Mouse (Mus musculus) CH12.LX (cell line): ENCODE measurements around the gene Ptbp3. TPM values are rescaled to one million over a fixed set of nuclear protein-coding genes. Genes with fewer than 3 reads are reported as not detected.

ENCODE experiments used
- DNase-seq: peaks from one replicate; pipeline ENCODE4 v3.0.0-alpha.2; 2013; ENCODE audit errors: extremely low read depth
- H3K27ac ChIP-seq: 2 replicates; pipeline ENCODE4 v1.5.1; 2012; ENCODE audit warnings: low read depth, mild to moderate bottlenecking, control low read depth, moderate library complexity; ENCODE audit not compliant: insufficient read depth
- H3K27me3 ChIP-seq: replicated peaks from 2 replicates; pipeline ENCODE3; 2012; ENCODE audit warnings: inconsistent platforms
- H3K36me3 ChIP-seq, 2 experiments: replicated peaks in 1 of 2; 2 replicates each; pipeline versions ENCODE3 to v1.6.1; 2012; ENCODE audit warnings: inconsistent platforms in 1 of 2, low read length in 1 of 2, mild to moderate bottlenecking in 1 of 2, mixed read lengths in 1 of 2, moderate library complexity in 1 of 2; ENCODE audit not compliant: control insufficient read depth in 1 of 2, insufficient read depth in 1 of 2
- H3K4me1 ChIP-seq, 2 experiments: 2 replicates each; pipeline ENCODE4 v1.6.1; 2012; ENCODE audit warnings: inconsistent platforms in 1 of 2, moderate library complexity in 1 of 2; ENCODE audit not compliant: insufficient read depth in 2 of 2, control insufficient read depth in 1 of 2
- H3K4me2 ChIP-seq: 2 replicates; pipeline ENCODE4 v1.6.1; 2012; ENCODE audit warnings: low read depth, mild to moderate bottlenecking, control low read depth; ENCODE audit not compliant: poor library complexity, insufficient read depth, severe bottlenecking
- H3K4me3 ChIP-seq, 3 experiments: fragments of 150-350 bp in 1 of 3; sonication (generic) in 1 of 3; replicated peaks in 1 of 3; 2 replicates each; pipeline versions ENCODE3 to v1.5.1; 2011 to 2012; ENCODE audit warnings: low read depth in 2 of 3, low read length in 2 of 3, mild to moderate bottlenecking in 2 of 3, moderate library complexity in 2 of 3, control low read depth in 1 of 3, improper control_type of control experiment in 1 of 3, inconsistent platforms in 1 of 3, mixed read lengths in 1 of 3; ENCODE audit not compliant: poor library complexity in 1 of 3
- H3K79me2 ChIP-seq: replicated peaks from 2 replicates; pipeline ENCODE4 v1.6.1; 2012; ENCODE audit warnings: mild to moderate bottlenecking, moderate library complexity; ENCODE audit not compliant: control insufficient read depth, poor library complexity, insufficient read depth, severe bottlenecking; ENCODE audit errors: extremely low read depth
- H3K9ac ChIP-seq: 2 replicates; pipeline ENCODE4 v1.6.1; 2012; ENCODE audit warnings: low read depth, mild to moderate bottlenecking, control low read depth, moderate library complexity; ENCODE audit not compliant: insufficient read depth
- H3K9me3 ChIP-seq: replicated peaks from 2 replicates; pipeline ENCODE3; 2012; ENCODE audit warnings: low read length, inconsistent platforms, mixed read lengths
- CTCF ChIP-seq, 2 experiments: IDR thresholded peaks in 1 of 2; conservative IDR thresholded peaks in 1 of 2; 2 replicates each; pipeline ENCODE4 v1.5.1; 2011 to 2012; ENCODE audit warnings: low read depth in 2 of 2, low read length in 2 of 2, improper control_type of control experiment in 1 of 2, inconsistent platforms in 1 of 2, mild to moderate bottlenecking in 1 of 2, moderate library complexity in 1 of 2
- E2F4 ChIP-seq: IDR thresholded peaks from 2 replicates; pipeline ENCODE4 v1.6.1; 2011; ENCODE audit warnings: low read depth, low read length, improper control_type of control experiment; ENCODE audit not compliant: insufficient replicate concordance
- EP300 ChIP-seq: IDR thresholded peaks from 2 replicates; pipeline ENCODE4 v1.6.1; 2011; ENCODE audit warnings: low read length, improper control_type of control experiment
- ETS1 ChIP-seq: conservative IDR thresholded peaks from 2 replicates; pipeline ENCODE4 v1.6.1; 2012; ENCODE audit warnings: low read depth, mild to moderate bottlenecking, inconsistent platforms, low read length, improper control_type of control experiment, moderate library complexity
- GABPA ChIP-seq: IDR thresholded peaks from 2 replicates; pipeline ENCODE4 v1.6.1; 2012; ENCODE audit warnings: low read depth, low read length, improper control_type of control experiment, inconsistent platforms; ENCODE audit not compliant: insufficient replicate concordance
- HCFC1 ChIP-seq: IDR thresholded peaks from 2 replicates; pipeline ENCODE4 v1.6.1; 2012; ENCODE audit warnings: low read depth, mild to moderate bottlenecking, inconsistent platforms, low read length, improper control_type of control experiment
- IRF4 ChIP-seq: IDR thresholded peaks from 2 replicates; pipeline ENCODE4 v1.6.1; 2014; ENCODE audit warnings: low read depth, mild to moderate bottlenecking, inconsistent platforms, low read length, improper control_type of control experiment
- JUN ChIP-seq: IDR thresholded peaks from 2 replicates; pipeline ENCODE4 v1.6.1; 2011; ENCODE audit warnings: low read depth, mild to moderate bottlenecking, low read length, improper control_type of control experiment, moderate library complexity; ENCODE audit not compliant: insufficient read depth
- JUND ChIP-seq: conservative IDR thresholded peaks from 2 replicates; pipeline ENCODE4 v1.6.1; 2011; ENCODE audit warnings: low read depth, low read length, improper control_type of control experiment
- MAX ChIP-seq: IDR thresholded peaks from 2 replicates; pipeline ENCODE4 v1.6.1; 2011; ENCODE audit warnings: low read length, improper control_type of control experiment
- MAZ ChIP-seq: IDR thresholded peaks from 2 replicates; pipeline ENCODE4 v1.6.1; 2012; ENCODE audit warnings: low read depth, mild to moderate bottlenecking, inconsistent platforms, low read length, improper control_type of control experiment, moderate library complexity
- MEF2A ChIP-seq: IDR thresholded peaks from 2 replicates; pipeline ENCODE4 v1.6.1; 2014; ENCODE audit warnings: low read depth, mild to moderate bottlenecking, inconsistent platforms, low read length, improper control_type of control experiment, borderline replicate concordance
- NELFE ChIP-seq: IDR thresholded peaks from 2 replicates; pipeline ENCODE4 v1.6.1; 2011; ENCODE audit warnings: low read depth, low read length, improper control_type of control experiment
- NRF1 ChIP-seq: IDR thresholded peaks from 2 replicates; pipeline ENCODE4 v1.6.1; 2014; ENCODE audit warnings: low read depth, mild to moderate bottlenecking, inconsistent platforms, low read length, improper control_type of control experiment, moderate library complexity
- PAX5 ChIP-seq: IDR thresholded peaks from 2 replicates; pipeline ENCODE4 v1.6.1; 2012; ENCODE audit warnings: low read length, inconsistent platforms, mixed read lengths
- POLR2A ChIP-seq: IDR thresholded peaks from 2 replicates; pipeline ENCODE4 v1.6.1; 2011; ENCODE audit warnings: low read depth, mild to moderate bottlenecking, improper control_type of control experiment, low read length
- RCOR1 ChIP-seq: conservative IDR thresholded peaks from 2 replicates; pipeline ENCODE4 v1.6.1; 2012; ENCODE audit warnings: low read depth, mild to moderate bottlenecking, inconsistent platforms, low read length, improper control_type of control experiment
- SMC3 ChIP-seq: IDR thresholded peaks from 2 replicates; pipeline ENCODE4 v1.6.1; 2011; ENCODE audit warnings: low read depth, low read length, improper control_type of control experiment
- TBP ChIP-seq: conservative IDR thresholded peaks from 2 replicates; pipeline ENCODE4 v1.6.1; 2011; ENCODE audit warnings: low read depth, low read length, improper control_type of control experiment
- TCF12 ChIP-seq: IDR thresholded peaks from 2 replicates; pipeline ENCODE4 v1.6.1; 2014; ENCODE audit warnings: low read depth, mild to moderate bottlenecking, inconsistent platforms, low read length, improper control_type of control experiment
- ZC3H11A ChIP-seq: IDR thresholded peaks from 2 replicates; pipeline ENCODE4 v1.6.1; 2012; ENCODE audit warnings: low read depth, mild to moderate bottlenecking, inconsistent platforms, low read length, improper control_type of control experiment
- ZKSCAN1 ChIP-seq: IDR thresholded peaks from 2 replicates; pipeline ENCODE4 v1.6.1; 2012; ENCODE audit warnings: low read depth, inconsistent platforms, low read length, improper control_type of control experiment, borderline replicate concordance
- ZMIZ1 ChIP-seq: IDR thresholded peaks from 2 replicates; pipeline ENCODE4 v1.6.1; 2012; ENCODE audit warnings: low read depth, mild to moderate bottlenecking, inconsistent platforms, low read length, improper control_type of control experiment
- ZNF384 ChIP-seq: IDR thresholded peaks from 2 replicates; pipeline ENCODE4 v1.6.1; 2012; ENCODE audit warnings: low read depth, low read length, improper control_type of control experiment, inconsistent platforms
- dilution Hi-C: fragments of 300-500 bp; cut with MboI; formaldehyde crosslinking; loops from 2 replicates; pipeline ENCODE4 v1.14.3; 2020; ENCODE audit warnings: low sequenced_read_pairs; ENCODE audit not compliant: extremely low pct_unique_long_range_greater_than_20kb, extremely low pct_ligation_motif_present
- in situ Hi-C: fragments of 300-500 bp; cut with MboI; formaldehyde crosslinking; loops from 3 replicates; pipeline ENCODE4 v1.14.3; 2019; ENCODE audit warnings: low sequenced_read_pairs, low pct_ligation_motif_present, low pct_unique_long_range_greater_than_20kb, mixed read lengths
- polyA plus RNA-seq: library from polyadenylated mRNA; unstranded; fragments of >175 nt; gene quantifications from 2 replicates; pipeline ENCODE4 v1.2.1, GENCODE M21; 2012; ENCODE audit warnings: low read depth; ENCODE audit not compliant: insufficient read length
- total RNA-seq, 2 experiments: library from RNA; depleted of rRNA; stranded (reverse); fragments of 300-350 nt in 1 of 2; fragments of >200 nt in 1 of 2; gene quantifications; 2 replicates each; pipeline ENCODE4 v1.2.3; 2012 to 2014

Gene Ptbp3
- total and polyA plus RNA-seq, 3 experiments, result 45.2 to 81.4 (median 48.1) TPM

- Histone ChIP-seq H3K79me2 (no peaks in the 10 kb centered on the region), H3K4me1 (peaks cover 0 to 6% of the 10 kb centered on the region in 2 experiments; a peak in 2 of 4 replicates), H3K4me2 (no peak overlapping the region), H3K36me3 (no peaks in the 10 kb centered on the region), H3K4me3 (no peak overlapping the region), H3K9ac (no peak overlapping the region)
- no peak for TF ChIP-seq ZNF384
- TF ChIP-seq HCFC1, result no peak
- TF ChIP-seq POLR2A, result no peak
- TF ChIP-seq RCOR1, result no peak
- no peak for TF ChIP-seq ZC3H11A
- no peak for TF ChIP-seq JUND
- TF ChIP-seq EP300, result no peak
- TF ChIP-seq SMC3, result no peak
- no peak for TF ChIP-seq TCF12
- no peak for TF ChIP-seq NELFE
- no peak for TF ChIP-seq NRF1
- no peak for TF ChIP-seq ZKSCAN1
- TF ChIP-seq MAX, result no peak
- TF ChIP-seq GABPA, result no peak
- no peak for TF ChIP-seq MAZ
- TF ChIP-seq IRF4, result no peak
- no peak for TF ChIP-seq CTCF (conservative IDR thresholded peaks at IDR 0.05 in 1 of 2, IDR thresholded peaks at IDR 0.05 in 1 of 2; ENCODE audit: low read depth in 2 of 2, low read length in 2 of 2)
- no peak for TF ChIP-seq ZMIZ1
- TF ChIP-seq PAX5, result no peak
- no peak for TF ChIP-seq TBP
- TF ChIP-seq, all 38 proteins: peak for 0
- Histone ChIP-seq H3K27me3 (no peaks in the 10 kb centered on the region), H3K9me3 (no peaks in the 10 kb centered on the region), H3K27ac (no peak overlapping the region)
- DNase-seq, result no peak
- dilution Hi-C loops, result no loop called here
- in situ Hi-C loops, result no loop called here
Measured at GRCm38 (mm10) chr4:59555177-59555576, 6.0 kb upstream of the Ptbp3 start.

DNA sequence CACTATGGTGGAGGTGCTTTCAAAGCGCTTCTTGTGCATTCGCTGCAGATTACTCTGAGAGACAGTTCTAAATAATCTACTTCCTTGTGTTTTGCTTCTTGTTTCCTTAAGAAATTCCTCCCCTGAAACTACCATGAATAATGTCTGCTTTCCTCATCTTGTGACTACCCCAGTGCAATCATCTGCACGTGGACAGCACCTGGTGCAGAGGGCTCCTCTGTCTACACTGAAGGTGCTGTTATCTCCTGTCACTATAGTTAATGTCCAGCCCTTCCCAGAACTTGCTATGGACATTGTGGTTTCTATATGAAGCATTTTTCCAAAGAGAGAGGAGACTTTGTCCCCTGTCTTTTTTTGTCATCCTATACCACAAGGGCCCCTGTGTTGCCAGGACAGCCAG lies 4.4 kb upstream of the Ptbp3 start:
- Histone ChIP-seq H3K27me3 (no peaks in the 10 kb centered on the region), H3K27ac (no peak overlapping the region), H3K9me3 (no peaks in the 10 kb centered on the region), H3K4me2 (no peak overlapping the region), H3K4me1 (peaks cover 0 to 6% of the 10 kb centered on the region in 2 experiments; a peak in 2 of 4 replicates), H3K36me3 (no peaks in the 10 kb centered on the region), H3K79me2 (peaks cover 2% of the 10 kb centered on the region; the same call in 1 of the 2 replicates), H3K4me3 (no peak overlapping the region), H3K9ac (no peak overlapping the region)
- dilution Hi-C loops (no loop called here), in situ Hi-C loops (no loop called here)
- DNase-seq, result no peak
- no peak for TF ChIP-seq MEF2A
- TF ChIP-seq NELFE, result no peak
- no peak for TF ChIP-seq MAZ
- no peak for TF ChIP-seq ETS1
- no peak for TF ChIP-seq JUN
- TF ChIP-seq E2F4, result no peak
